8 mouse cellular contexts compared by ENCODE assay signal in genomic region chr5:134232568-134232967, GRCm38 (mm10). TPM values are rescaled to one million over a fixed set of nuclear protein-coding genes. Genes with fewer than 3 reads are reported as not detected.
A peak's percentile ranks its signal among the peaks of the same experiment; 100 is the strongest.
DNase-seq lines count a peak whose midpoint lies in the region; ATAC-seq and TF ChIP-seq lines count a peak whose summit lies in the region.

No protein-coding gene starts in this region.

- H3K9ac ChIP-seq in kidney, postnatal 0 days (ENCODE audit: low read depth, low read length) = no peak overlapping the region

- H3K9me3 ChIP-seq in kidney, postnatal 0 days (replicated peaks; ENCODE audit: low read length) = no peaks in the 10 kb centered on the region

- H3K27ac ChIP-seq in kidney, postnatal 0 days = peak overlapping the region; percentile 48

- no peak for TF ChIP-seq CTCF in kidney, postnatal 0 days (IDR thresholded peaks at IDR 0.05; ENCODE audit: low read depth)

- no peak for ATAC-seq in kidney, postnatal 0 days (replicated peaks; ENCODE audit: low FRiP score, low read depth)

- no peak overlapping the region for H3K4me3 ChIP-seq in kidney, postnatal 0 days (replicated peaks; ENCODE audit: low read depth, low read length)

- no peaks in the 10 kb centered on the region for H3K27me3 ChIP-seq in kidney, postnatal 0 days (ENCODE audit: insufficient read depth, low read length)

- no peak overlapping the region for H3K4me2 ChIP-seq in kidney, postnatal 0 days (ENCODE audit: low read length)

- DNase-seq in adrenal gland, postnatal 14 days = peak; percentile 54
- no peak for DNase-seq in adrenal gland, adult 18-20 months (ENCODE audit: low spot score in 2 of 2)
- peak; percentile 53 to 75 for DNase-seq in heart, adult 18-20 months
- peak; percentile 35 for DNase-seq in kidney, postnatal 0 days (ENCODE audit: low spot score)
- DNase-seq in lung, postnatal 36 days = peak; percentile 86
- peak; percentile 64 for DNase-seq in yolk sac, embryonic 10.5 days (ENCODE audit: low spot score)
- no peak for DNase-seq in right cerebral cortex, postnatal 14 days
- DNase-seq in cerebellum, postnatal 36 days = no peak

- H3K4me1 ChIP-seq in kidney, postnatal 0 days (replicated peaks; ENCODE audit: insufficient read depth, low read length) = peaks cover 14% of the 10 kb centered on the region; the same call in 1 of the 2 replicates

- WGBS in kidney, postnatal 0 days = 16% methylated on average over 7 of the region's 7 CpGs

- peaks cover 10% of the 10 kb centered on the region for H3K36me3 ChIP-seq in kidney, postnatal 0 days (ENCODE audit: insufficient read depth, low read length)

RNA-seq across cellular contexts. Expression of gene Ncf1, which starts 3.1 kb away (rescaled TPM):
- total RNA-seq in adrenal gland, postnatal 14 days (2021) = 8.1 and 12.4 TPM in 2 replicates
- 10 to 100 TPM; 10.0 to 12.1 TPM for total RNA-seq in adrenal gland, adult 18-20 months (2021)
- total RNA-seq in heart, adult 18-20 months (2021) = 1 to 10 TPM; 7.1 to 8.3 TPM
- 2.4 and 2.9 TPM in 2 replicates for polyA plus RNA-seq in kidney, postnatal 0 days (2015; fragmentation: Nextera tagmentation; extraction: Ambion mirVana)

RNA-seq across cellular contexts. Expression of gene Gtf2ird2, which starts 48.7 kb away (rescaled TPM):
- total RNA-seq in adrenal gland, postnatal 14 days (2021) = 8.8 and 10.2 TPM in 2 replicates
- total RNA-seq in adrenal gland, adult 18-20 months (2021) = 1 to 10 TPM; 8.1 to 8.5 TPM
- 1 to 10 TPM; 5.2 to 7.1 TPM for total RNA-seq in heart, adult 18-20 months (2021)
- polyA plus RNA-seq in kidney, postnatal 0 days (2015; fragmentation: Nextera tagmentation; extraction: Ambion mirVana) = 6.1 and 6.9 TPM in 2 replicates

RNA-seq across cellular contexts. Expression of gene Rcc1l, which starts 56.0 kb away (rescaled TPM):
- 27.6 and 27.7 TPM in 2 replicates for total RNA-seq in adrenal gland, postnatal 14 days (2021)
- total RNA-seq in adrenal gland, adult 18-20 months (2021) = 10 to 100 TPM; 28.2 to 34.7 TPM
- 10 to 100 TPM; 34.4 to 36.3 TPM for total RNA-seq in heart, adult 18-20 months (2021)
- polyA plus RNA-seq in kidney, postnatal 0 days (2015; fragmentation: Nextera tagmentation; extraction: Ambion mirVana) = 32.1 and 33.4 TPM in 2 replicates

Comparison
In these comparisons a context has a peak if more than half of its experiments do, and no peak if none do; other contexts are left out.
1. DNase-seq: peak in adrenal gland, postnatal 14 days (single experiment), heart, adult 18-20 months (2 of 2), kidney, postnatal 0 days (single experiment), lung, postnatal 36 days (single experiment) and yolk sac, embryonic 10.5 days (single experiment); none in adrenal gland, adult 18-20 months (0 of 2), right cerebral cortex, postnatal 14 days (single experiment) and cerebellum, postnatal 36 days (0 of 2).